Mouse (Mus musculus) E14TG2a.4 (cell line): ENCODE data around the gene Mtcl1.

Source experiments
- CTCF ChIP-seq: conservative IDR thresholded peaks from 2 replicates; pipeline ENCODE4 v1.5.1; 2014; ENCODE audit warnings: low read length
- NANOG ChIP-seq: IDR thresholded peaks from 2 replicates; pipeline ENCODE4 v1.6.1; 2014; ENCODE audit warnings: borderline replicate concordance, low read length, mixed read lengths

DNA sequence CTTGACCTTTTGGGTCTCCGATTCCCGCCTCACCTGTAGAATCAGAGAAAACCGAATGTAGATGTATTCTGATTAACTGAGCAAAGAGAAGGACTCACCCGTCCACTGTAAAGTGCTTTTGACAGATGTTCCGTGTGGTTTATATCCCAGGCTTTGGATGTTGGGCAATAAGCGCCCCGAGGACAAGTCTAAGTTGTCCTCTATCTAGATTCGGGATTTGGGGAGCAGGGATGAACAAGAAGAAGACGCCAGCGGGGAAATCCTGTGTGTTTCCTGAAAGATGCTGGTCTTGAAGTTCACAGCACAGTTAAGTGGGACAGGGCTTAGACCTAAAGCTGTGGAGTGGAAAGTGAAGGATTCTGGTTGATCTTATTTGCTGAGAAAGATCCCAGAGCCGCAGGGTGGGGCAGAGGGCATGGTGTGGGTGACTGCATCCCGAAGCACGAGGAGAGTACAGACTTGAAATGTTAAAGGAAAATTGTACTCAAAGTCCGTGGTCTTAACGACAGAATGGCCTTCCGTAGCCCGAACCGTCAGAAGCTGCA, 1.0 kb upstream of the Mtcl1 start:
- TF ChIP-seq CTCF (no peak), NANOG (no peak)
